Mouse (Mus musculus): ENCODE results near the gene Arid1a. TPM values are rescaled to one million over a fixed set of nuclear protein-coding genes. Genes with fewer than 3 reads are reported as not detected.

Gene Arid1a
- 43.9 and 52.1 TPM in 2 replicates for polyA plus RNA-seq (2011; ENCODE audit: insufficient read length, low read depth, missing spikeins)

- Histone ChIP-seq H3K4me1 (ENCODE audit: control insufficient read depth, insufficient read depth, low read length) (peaks cover 8% of the 10 kb centered on the region), H3K4me3 (ENCODE audit: insufficient read depth, low read length) (peak within 1 kb of the TSS; percentile 46), H3K27ac (ENCODE audit: insufficient read depth, low read length) (peak within 1 kb of the TSS; percentile 96)
- TF ChIP-seq CTCF (IDR thresholded peaks at IDR 0.05; ENCODE audit: borderline replicate concordance, insufficient read depth, low read length) = no peak
- no peak; the same call in none of the 2 replicates for TF ChIP-seq POLR2A (IDR thresholded peaks at IDR 0.05; ENCODE audit: low read depth, low read length)
These were observed at the start of gene Arid1a for GRCm38 (mm10) chr4:133756514-133757268. Gene Arid1a (minus strand): TSS chr4:133756769.

- Histone ChIP-seq H3K27ac (ENCODE audit: insufficient read depth, low read length) (no peak overlapping the region), H3K4me3 (ENCODE audit: insufficient read depth, low read length) (no peak overlapping the region), H3K4me1 (ENCODE audit: control insufficient read depth, insufficient read depth, low read length) (no peaks in the 10 kb centered on the region)
- TF ChIP-seq CTCF (IDR thresholded peaks at IDR 0.05; ENCODE audit: borderline replicate concordance, insufficient read depth, low read length) (no peak), POLR2A (IDR thresholded peaks at IDR 0.05; ENCODE audit: low read depth, low read length) (no peak)
These were observed 48.1 kb upstream of the Arid1a start for GRCm38 (mm10) chr4:133804401-133805263.

GRCm38 (mm10) chr4:133800589-133800988, 44.0 kb upstream of the Arid1a start:
- no peaks in the 10 kb centered on the region for H3K4me1 ChIP-seq (ENCODE audit: control insufficient read depth, insufficient read depth, low read length)
- no peak for TF ChIP-seq CTCF (IDR thresholded peaks at IDR 0.05; ENCODE audit: borderline replicate concordance, insufficient read depth, low read length)
- TF ChIP-seq POLR2A (IDR thresholded peaks at IDR 0.05; ENCODE audit: low read depth, low read length) = no peak
- H3K27ac ChIP-seq (ENCODE audit: insufficient read depth, low read length) = no peak overlapping the region
- no peak overlapping the region for H3K4me3 ChIP-seq (ENCODE audit: insufficient read depth, low read length)

- no peak overlapping the region for H3K4me3 ChIP-seq (ENCODE audit: insufficient read depth, low read length)
- no peak for TF ChIP-seq CTCF (IDR thresholded peaks at IDR 0.05; ENCODE audit: borderline replicate concordance, insufficient read depth, low read length)
- no peak for TF ChIP-seq POLR2A (IDR thresholded peaks at IDR 0.05; ENCODE audit: low read depth, low read length)
- no peak overlapping the region for H3K27ac ChIP-seq (ENCODE audit: insufficient read depth, low read length)
- no peaks in the 10 kb centered on the region for H3K4me1 ChIP-seq (ENCODE audit: control insufficient read depth, insufficient read depth, low read length)
These were observed 36.7 kb upstream of the Arid1a start for GRCm38 (mm10) chr4:133793269-133793668.

GRCm38 (mm10) chr4:133774570-133775554, 18.3 kb upstream of the Arid1a start:
- no peak for TF ChIP-seq POLR2A (IDR thresholded peaks at IDR 0.05; ENCODE audit: low read depth, low read length)
- peak; percentile 59; the same call in 1 of the 2 replicates for TF ChIP-seq CTCF (IDR thresholded peaks at IDR 0.05; ENCODE audit: borderline replicate concordance, insufficient read depth, low read length)
- Histone ChIP-seq H3K4me3 (ENCODE audit: insufficient read depth, low read length) (no peak overlapping the region), H3K4me1 (ENCODE audit: control insufficient read depth, insufficient read depth, low read length) (no peaks in the 10 kb centered on the region), H3K27ac (ENCODE audit: insufficient read depth, low read length) (no peak overlapping the region)

GRCm38 (mm10) chr4:133769157-133769556, 12.6 kb upstream of the Arid1a start:
- Histone ChIP-seq H3K4me3 (ENCODE audit: insufficient read depth, low read length) (no peak overlapping the region), H3K4me1 (ENCODE audit: control insufficient read depth, insufficient read depth, low read length) (no peaks in the 10 kb centered on the region), H3K27ac (ENCODE audit: insufficient read depth, low read length) (no peak overlapping the region)
- no peak for TF ChIP-seq CTCF (IDR thresholded peaks at IDR 0.05; ENCODE audit: borderline replicate concordance, insufficient read depth, low read length)
- TF ChIP-seq POLR2A (IDR thresholded peaks at IDR 0.05; ENCODE audit: low read depth, low read length) = no peak

- Histone ChIP-seq H3K27ac (ENCODE audit: insufficient read depth, low read length) (no peak overlapping the region), H3K4me3 (ENCODE audit: insufficient read depth, low read length) (no peak overlapping the region), H3K4me1 (ENCODE audit: control insufficient read depth, insufficient read depth, low read length) (no peaks in the 10 kb centered on the region)
- no peak for TF ChIP-seq POLR2A (IDR thresholded peaks at IDR 0.05; ENCODE audit: low read depth, low read length)
- TF ChIP-seq CTCF (IDR thresholded peaks at IDR 0.05; ENCODE audit: borderline replicate concordance, insufficient read depth, low read length) = no peak
These were observed 6.5 kb upstream of the Arid1a start for GRCm38 (mm10) chr4:133763112-133763511.

GRCm38 (mm10) chr4:133759659-133760058, 3.1 kb upstream of the Arid1a start:
- TF ChIP-seq CTCF (IDR thresholded peaks at IDR 0.05; ENCODE audit: borderline replicate concordance, insufficient read depth, low read length) = no peak
- TF ChIP-seq POLR2A (IDR thresholded peaks at IDR 0.05; ENCODE audit: low read depth, low read length) = no peak
- H3K27ac ChIP-seq (ENCODE audit: insufficient read depth, low read length) = no peak overlapping the region
- H3K4me3 ChIP-seq (ENCODE audit: insufficient read depth, low read length) = no peak overlapping the region
- H3K4me1 ChIP-seq (ENCODE audit: control insufficient read depth, insufficient read depth, low read length) = peaks cover 8% of the 10 kb centered on the region

All from embryonic fibroblast, embryonic 13.5 days (primary cell).